Mouse (Mus musculus) thymus, postnatal 36 days (tissue): ENCODE measurements at regions not wholly inside any gene's neighbourhood (a gene's known extent, or its start where the extent isn't known, plus 50 kb on each side); places are given as distances from the start of the nearest gene placed in this dataset.
A peak's percentile ranks its signal among the peaks of the same experiment; 100 is the strongest.

Experiments
- DNase-seq, 2 experiments: peaks; one replicate each; pipeline ENCODE4 v3.0.0; 2022; ENCODE audit warnings: mixed read lengths in 2 of 2

- DNase-seq = no peak
These were observed 77.2 kb downstream of the Gm10604 start for GRCm38 (mm10) chr4:11903861-11904260.

DNA sequence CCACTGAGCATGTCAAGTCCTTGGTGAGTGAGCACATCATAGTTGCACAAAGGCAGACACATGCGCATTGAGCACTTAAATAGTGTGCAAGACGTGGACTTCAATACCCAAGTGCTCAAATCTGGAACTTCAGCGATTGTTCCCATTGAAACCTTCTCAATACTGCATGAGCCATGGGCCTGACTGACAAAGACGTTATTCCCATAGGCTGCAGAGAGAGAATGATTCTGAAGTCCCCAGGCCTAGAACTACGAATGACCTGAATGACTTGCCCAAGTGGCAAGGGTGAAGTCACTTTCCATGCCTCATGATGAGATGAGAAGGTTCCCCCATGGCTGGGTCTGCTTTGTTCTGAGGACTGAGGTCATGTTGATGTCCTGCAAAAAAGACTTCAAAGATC, 77.7 kb downstream of the Gm10604 start:
- no peak for DNase-seq

DNA sequence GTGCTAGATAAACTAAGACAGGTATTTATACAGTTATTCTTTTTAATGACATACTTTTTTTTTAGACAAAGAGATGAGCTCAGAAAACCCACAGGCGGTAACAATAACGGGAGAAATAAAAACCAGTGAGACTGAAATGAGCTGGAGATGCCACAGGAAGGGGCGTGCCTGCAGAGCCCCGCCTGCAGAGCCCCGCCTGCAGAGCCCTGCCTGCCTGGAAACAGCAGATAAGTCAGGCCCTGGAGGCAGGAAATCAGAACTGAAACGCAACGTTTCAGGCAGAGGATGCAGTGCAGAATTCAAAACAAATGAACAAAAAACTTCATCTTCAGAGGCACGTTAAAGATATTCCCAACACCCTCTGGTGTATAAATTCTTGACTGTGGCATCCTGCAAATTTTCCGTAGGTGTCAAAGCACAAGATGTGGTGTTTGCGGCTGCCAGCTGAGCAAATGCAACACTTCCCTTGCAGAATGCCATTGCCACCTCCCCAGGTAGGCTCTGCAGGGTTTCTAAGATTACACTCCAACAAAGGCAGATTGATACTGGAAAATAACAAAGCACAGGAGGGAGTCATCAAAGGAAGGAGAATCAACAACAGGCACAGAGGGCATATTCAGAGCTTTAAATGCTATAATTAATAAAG, 81.0 kb downstream of the Gm10604 start:
- DNase-seq = peak; percentile 8 to 26

- no peak for DNase-seq
These were observed 83.8 kb downstream of the Gm10604 start for GRCm38 (mm10) chr4:11897231-11897630.

GRCm38 (mm10) chr4:11895857-11896825, 84.9 kb downstream of the Gm10604 start:
- DNase-seq = no peak

GRCm38 (mm10) chr4:11893560-11894205, 87.4 kb downstream of the Gm10604 start:
- DNase-seq = no peak

DNA sequence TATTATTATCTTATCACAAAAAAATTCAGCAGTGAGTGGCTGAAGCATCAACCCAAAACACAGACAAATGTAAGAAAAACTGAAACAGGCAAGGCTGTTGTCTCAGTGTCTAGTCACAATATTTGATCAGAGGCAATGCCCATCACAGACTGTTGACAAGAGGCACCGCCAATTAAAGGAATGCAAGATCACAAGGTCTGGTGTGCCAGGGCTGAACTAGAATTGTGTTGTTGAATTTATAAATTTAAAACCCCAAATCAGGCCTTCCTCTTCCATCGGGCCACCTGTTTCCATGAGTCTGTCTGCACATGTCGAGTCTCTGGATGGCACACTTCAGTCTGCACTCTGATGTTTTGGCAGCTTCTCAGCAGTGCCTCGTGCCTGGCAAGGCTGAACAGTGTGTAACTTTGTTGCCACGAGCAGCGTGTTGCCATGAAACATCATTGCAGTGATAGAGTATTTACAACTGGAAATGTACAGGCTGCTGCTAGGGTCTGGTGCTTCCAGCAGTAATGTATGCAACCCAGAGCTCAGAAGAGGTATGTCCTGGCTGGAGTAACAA, 91.9 kb downstream of the Gm10604 start:
- no peak for DNase-seq

DNA sequence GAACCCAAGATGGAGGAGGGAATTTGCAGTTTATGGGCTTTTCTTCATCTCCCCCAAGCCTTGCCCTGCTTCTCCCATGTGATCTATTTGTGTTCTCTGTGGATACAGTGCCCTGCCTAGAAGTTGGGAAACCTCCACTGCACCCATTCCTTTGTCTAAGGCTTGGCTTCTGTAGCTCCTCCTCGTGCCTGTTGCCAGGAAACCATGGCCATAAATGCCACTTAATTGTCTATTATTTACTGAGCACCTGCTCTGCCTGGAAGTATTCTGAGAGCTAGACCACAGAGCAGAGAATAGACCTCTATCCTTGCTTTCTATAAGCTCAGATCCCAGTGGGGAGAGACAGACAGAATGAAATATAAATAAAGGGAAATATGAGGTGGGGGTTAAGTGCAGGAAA, 93.7 kb downstream of the Gm10604 start:
- no peak for DNase-seq

DNA sequence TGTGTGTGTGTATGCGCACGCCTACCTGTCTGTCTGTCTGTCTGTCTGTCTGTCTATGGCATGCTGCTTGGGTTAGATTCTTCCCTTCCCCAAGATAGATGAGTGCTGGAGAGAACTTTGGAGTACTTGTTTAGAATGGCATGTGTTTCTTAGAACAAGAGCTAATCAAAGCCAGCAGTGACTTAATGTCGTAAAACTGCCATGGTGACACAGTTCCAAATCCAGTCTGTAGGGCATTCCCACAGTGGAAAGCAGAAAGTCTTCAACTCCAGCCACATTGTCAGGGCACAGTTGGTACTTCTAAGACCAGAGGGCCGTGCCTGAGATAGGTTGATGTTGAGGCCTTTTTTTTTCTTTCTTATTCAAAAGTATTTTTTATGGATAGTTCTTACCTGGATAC, 95.6 kb downstream of the Gm10604 start:
- no peak for DNase-seq

DNA sequence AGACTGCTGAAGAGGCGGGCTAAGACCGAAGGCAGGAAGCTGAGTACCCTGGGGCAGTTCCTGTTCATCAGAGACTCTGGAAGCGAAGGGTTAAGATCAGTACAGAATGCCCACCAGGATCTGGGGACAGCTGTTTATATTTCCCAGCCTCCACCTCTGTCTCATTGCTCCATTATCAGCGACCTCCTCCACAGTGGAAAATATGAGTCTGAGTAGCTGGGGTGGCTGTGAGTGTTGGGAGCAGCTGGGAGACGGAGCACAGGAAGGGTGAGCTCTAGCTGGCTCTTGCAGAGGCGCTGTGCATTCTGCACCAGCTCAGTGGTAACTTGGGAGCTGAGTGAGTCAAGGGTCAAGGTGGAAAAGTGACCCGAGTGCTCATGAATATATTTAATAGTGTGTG, 96.2 kb downstream of the Gm10604 start:
- DNase-seq = no peak

- no peak for DNase-seq
These were observed 97.8 kb downstream of the Gm10604 start for GRCm38 (mm10) chr4:11883295-11883694.

DNA sequence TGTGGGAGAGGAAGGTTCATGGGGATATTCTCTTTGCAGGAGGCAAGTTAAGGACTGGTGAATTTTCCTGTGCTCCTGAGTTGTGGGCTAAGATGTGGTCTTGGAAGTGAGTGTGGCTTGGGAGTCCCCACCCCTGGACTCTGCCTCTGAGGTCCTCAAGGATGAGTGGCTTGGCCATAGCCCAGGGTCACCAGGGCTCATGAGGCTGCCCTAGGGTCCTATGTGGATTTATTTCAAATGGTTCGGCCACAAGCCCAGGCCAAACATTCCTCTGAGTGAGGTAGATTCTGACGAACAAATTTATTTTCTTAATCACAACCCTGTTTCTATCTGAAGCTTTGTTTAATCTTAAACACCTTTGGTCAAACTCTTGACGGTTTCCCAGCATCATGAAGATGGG, 98.4 kb downstream of the Gm10604 start:
- DNase-seq = no peak

DNA sequence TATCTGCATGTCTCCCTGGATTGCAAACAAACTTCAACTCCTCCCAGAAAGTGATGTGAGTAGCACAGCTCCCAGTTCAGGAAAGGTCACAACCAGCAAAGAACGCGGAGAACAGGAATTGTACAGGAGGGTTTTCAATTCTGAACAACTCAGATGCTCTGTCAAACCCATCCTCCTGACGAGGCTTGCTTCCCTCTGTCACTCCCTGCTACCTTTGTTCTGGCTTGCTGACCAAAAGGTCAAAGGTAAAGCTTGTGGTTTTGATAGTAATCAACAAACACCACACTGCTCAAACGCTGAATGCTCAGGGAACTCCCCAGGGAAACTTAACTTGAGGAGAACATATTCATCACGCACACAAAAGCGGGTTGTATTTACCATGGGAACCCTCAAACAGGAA, 102.4 kb downstream of the Gm10604 start:
- DNase-seq = no peak

DNA sequence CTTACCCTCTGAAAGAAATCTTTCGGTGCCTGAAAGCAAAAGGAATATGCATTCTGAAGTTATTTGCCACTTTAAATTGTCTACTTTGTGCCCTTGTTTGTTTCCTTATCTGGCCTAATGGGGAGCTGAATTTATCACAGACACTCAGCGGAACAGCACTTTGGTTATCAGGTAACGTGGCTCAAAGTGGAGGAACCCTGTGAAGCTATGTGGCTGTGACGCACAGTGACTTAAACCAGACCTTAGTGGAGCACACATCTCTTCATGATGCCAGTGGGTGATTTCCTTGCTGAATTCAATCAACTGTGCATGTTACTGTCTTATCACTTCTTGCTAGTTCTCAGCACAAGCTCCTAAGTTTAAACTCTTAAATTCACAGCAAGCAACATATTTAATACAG, 103.1 kb downstream of the Gm10604 start:
- DNase-seq = no peak

GRCm38 (mm10) chr4:11876009-11876408, 105.1 kb downstream of the Gm10604 start:
- no peak for DNase-seq

- no peak for DNase-seq
These were observed 106.3 kb downstream of the Gm10604 start for GRCm38 (mm10) chr4:11874586-11875264.

DNA sequence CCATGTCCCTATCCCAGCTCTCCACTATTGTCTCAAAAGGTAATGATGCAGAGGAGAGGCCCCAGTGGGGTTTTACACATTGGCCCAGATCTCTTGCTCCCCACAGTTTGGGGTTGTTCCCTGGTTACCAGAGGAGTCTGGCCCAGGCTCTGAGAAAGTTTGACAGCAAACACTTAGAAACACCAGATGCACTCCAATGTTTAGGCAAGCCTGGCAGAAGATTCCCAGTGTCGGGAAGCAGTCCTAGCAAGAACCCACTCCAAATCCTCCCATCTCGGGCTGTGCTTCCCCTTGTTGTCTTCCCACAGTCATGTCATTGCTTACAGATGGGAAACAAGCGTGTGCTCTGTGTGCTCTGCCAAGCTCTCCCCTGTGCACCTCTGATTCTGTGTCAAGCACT, 109.0 kb downstream of the Gm10604 start:
- no peak for DNase-seq

GRCm38 (mm10) chr4:11869721-11870120, 111.3 kb downstream of the Gm10604 start:
- no peak for DNase-seq

- DNase-seq = no peak
These were observed 112.5 kb downstream of the Gm10604 start for GRCm38 (mm10) chr4:11868565-11868964.
